Mouse (Mus musculus) MEL (cell line): ENCODE results near the gene Ube2h. TPM values are rescaled to one million over a fixed set of nuclear protein-coding genes. Genes with fewer than 3 reads are reported as not detected.

Source experiments
- DNase-seq: peaks from one replicate; pipeline ENCODE4 v3.0.0; 2011; ENCODE audit warnings: low read depth, low spot score
- H3K27ac ChIP-seq: 2 replicates; pipeline ENCODE4 v1.5.1; 2012; ENCODE audit warnings: low read depth, mild to moderate bottlenecking, control low read depth, low read length, moderate library complexity; ENCODE audit not compliant: control insufficient read depth
- H3K27me3 ChIP-seq, 2 experiments: fragments of 150-350 bp in 1 of 2; sonication (generic) in 1 of 2; 2 replicates each; pipeline ENCODE4 v1.6.1; 2012; ENCODE audit warnings: low read length in 2 of 2, mild to moderate bottlenecking in 2 of 2, improper control_type of control experiment in 1 of 2, moderate library complexity in 1 of 2; ENCODE audit not compliant: insufficient read depth in 2 of 2, control insufficient read depth in 1 of 2
- H3K36me3 ChIP-seq, 2 experiments: 2 replicates each; pipeline ENCODE4 v1.6.1; 2012 to 2014; ENCODE audit warnings: low read length in 2 of 2, improper control_type of control experiment in 1 of 2, inconsistent platforms in 1 of 2, mild to moderate bottlenecking in 1 of 2; ENCODE audit not compliant: insufficient read depth in 2 of 2, control insufficient read depth in 1 of 2
- H3K4me1 ChIP-seq, 2 experiments: fragments of 150-350 bp in 1 of 2; sonication (generic) in 1 of 2; 2 replicates each; pipeline ENCODE4 v1.6.1; 2012; ENCODE audit warnings: low read length in 2 of 2, improper control_type of control experiment in 1 of 2, mild to moderate bottlenecking in 1 of 2; ENCODE audit not compliant: insufficient read depth in 2 of 2, control insufficient read depth in 1 of 2
- H3K4me3 ChIP-seq, 2 experiments: fragments of 150-350 bp in 1 of 2; sonication (generic) in 1 of 2; 2 replicates each; pipeline ENCODE4 v1.5.1; 2012; ENCODE audit warnings: low read depth in 2 of 2, low read length in 2 of 2, mild to moderate bottlenecking in 2 of 2, moderate library complexity in 2 of 2, control low read depth in 1 of 2, improper control_type of control experiment in 1 of 2; ENCODE audit not compliant: control insufficient read depth in 1 of 2, insufficient read depth in 1 of 2
- H3K79me2 ChIP-seq: 2 replicates; pipeline ENCODE4 v1.6.1; 2012; ENCODE audit warnings: mild to moderate bottlenecking, low read length, moderate library complexity; ENCODE audit not compliant: control insufficient read depth, poor library complexity, insufficient read depth
- H3K9ac ChIP-seq: 2 replicates; pipeline ENCODE4 v1.6.1; 2012; ENCODE audit warnings: low read depth, mild to moderate bottlenecking, control low read depth, low read length, moderate library complexity; ENCODE audit not compliant: control insufficient read depth, poor library complexity, severe bottlenecking
- H3K9me3 ChIP-seq: fragments of 150-350 bp; sonication (generic); replicated peaks from 2 replicates; pipeline ENCODE4 v1.6.1; 2012; ENCODE audit warnings: mild to moderate bottlenecking, low read length, improper control_type of control experiment, moderate library complexity; ENCODE audit not compliant: insufficient read depth
- CHD1 ChIP-seq: IDR thresholded peaks from 2 replicates; pipeline ENCODE4 v1.6.1; 2012; ENCODE audit warnings: low read depth, mild to moderate bottlenecking, inconsistent platforms, low read length, improper control_type of control experiment
- E2F4 ChIP-seq: IDR thresholded peaks from 2 replicates; pipeline ENCODE4 v1.6.1; 2011; ENCODE audit warnings: low read depth, low read length, improper control_type of control experiment, borderline replicate concordance
- EP300 ChIP-seq, 2 experiments: IDR thresholded peaks; 2 replicates each; pipeline ENCODE4 v1.6.1; 2011; ENCODE audit warnings: improper control_type of control experiment in 2 of 2, low read length in 2 of 2, low read depth in 1 of 2, mild to moderate bottlenecking in 1 of 2
- MAZ ChIP-seq: IDR thresholded peaks from 2 replicates; pipeline ENCODE4 v1.6.1; 2012; ENCODE audit warnings: low read depth, mild to moderate bottlenecking, inconsistent platforms, low read length, improper control_type of control experiment
- MEF2A ChIP-seq: IDR thresholded peaks from 2 replicates; pipeline ENCODE4 v1.6.1; 2014; ENCODE audit warnings: low read depth, mild to moderate bottlenecking, inconsistent platforms, low read length, improper control_type of control experiment; ENCODE audit not compliant: poor library complexity, insufficient replicate concordance, severe bottlenecking; ENCODE audit errors: extremely low read depth
- MXI1 ChIP-seq: IDR thresholded peaks from 2 replicates; pipeline ENCODE4 v1.6.1; 2011; ENCODE audit warnings: mild to moderate bottlenecking, low read depth, low read length, improper control_type of control experiment
- MYB ChIP-seq: IDR thresholded peaks from 2 replicates; pipeline ENCODE4 v1.6.1; 2011; ENCODE audit warnings: mild to moderate bottlenecking, low read depth, low read length, improper control_type of control experiment
- NELFE ChIP-seq: IDR thresholded peaks from 2 replicates; pipeline ENCODE4 v1.6.1; 2011; ENCODE audit warnings: low read depth, low read length, improper control_type of control experiment
- NRF1 ChIP-seq: IDR thresholded peaks from 2 replicates; pipeline ENCODE4 v1.6.1; 2014; ENCODE audit warnings: low read depth, mild to moderate bottlenecking, inconsistent platforms, low read length, improper control_type of control experiment, moderate library complexity; ENCODE audit not compliant: poor library complexity, insufficient read depth, severe bottlenecking
- POLR2A ChIP-seq, 2 experiments: IDR thresholded peaks; 2 replicates each; pipeline ENCODE4 v1.6.1; 2011 to 2012; ENCODE audit warnings: low read length in 2 of 2, mild to moderate bottlenecking in 2 of 2, control low read depth in 1 of 2, improper control_type of control experiment in 1 of 2, low read depth in 1 of 2, moderate library complexity in 1 of 2; ENCODE audit not compliant: control insufficient read depth in 1 of 2, insufficient read depth in 1 of 2, poor library complexity in 1 of 2
- POLR2AphosphoS2 ChIP-seq: IDR thresholded peaks from 2 replicates; pipeline ENCODE4 v1.6.1; 2011; ENCODE audit warnings: low read length, improper control_type of control experiment
- RAD21 ChIP-seq: IDR thresholded peaks from 2 replicates; pipeline ENCODE4 v1.6.1; 2011; ENCODE audit warnings: mild to moderate bottlenecking, low read depth, low read length, improper control_type of control experiment
- RCOR1 ChIP-seq: IDR thresholded peaks from 2 replicates; pipeline ENCODE4 v1.6.1; 2012; ENCODE audit warnings: low read depth, mild to moderate bottlenecking, inconsistent platforms, low read length, improper control_type of control experiment
- SMC3 ChIP-seq: IDR thresholded peaks from 2 replicates; pipeline ENCODE4 v1.6.1; 2011; ENCODE audit warnings: low read depth, low read length, improper control_type of control experiment
- UBTF ChIP-seq: IDR thresholded peaks from 2 replicates; pipeline ENCODE4 v1.6.1; 2012; ENCODE audit warnings: low read depth, mild to moderate bottlenecking, inconsistent platforms, low read length, improper control_type of control experiment, moderate library complexity, borderline replicate concordance; ENCODE audit not compliant: insufficient read depth
- USF1 ChIP-seq: IDR thresholded peaks from 2 replicates; pipeline ENCODE4 v1.6.1; 2014; ENCODE audit warnings: low read depth, mild to moderate bottlenecking, inconsistent platforms, low read length, improper control_type of control experiment, moderate library complexity
- USF2 ChIP-seq, 2 experiments: IDR thresholded peaks; 2 replicates each; pipeline ENCODE4 v1.6.1; 2011 to 2012; ENCODE audit warnings: improper control_type of control experiment in 2 of 2, low read length in 2 of 2, borderline replicate concordance in 1 of 2, inconsistent platforms in 1 of 2, low read depth in 1 of 2, mild to moderate bottlenecking in 1 of 2; ENCODE audit not compliant: insufficient read depth in 1 of 2
- ZKSCAN1 ChIP-seq: IDR thresholded peaks from 2 replicates; pipeline ENCODE4 v1.6.1; 2012; ENCODE audit warnings: low read depth, mild to moderate bottlenecking, inconsistent platforms, low read length, improper control_type of control experiment, moderate library complexity
- ZMIZ1 ChIP-seq: IDR thresholded peaks from 2 replicates; pipeline ENCODE4 v1.6.1; 2012; ENCODE audit warnings: low read depth, mild to moderate bottlenecking, inconsistent platforms, low read length, improper control_type of control experiment, moderate library complexity
- ZNF384 ChIP-seq: IDR thresholded peaks from 2 replicates; pipeline ENCODE4 v1.6.1; 2012; ENCODE audit warnings: low read depth, mild to moderate bottlenecking, inconsistent platforms, low read length, improper control_type of control experiment
- polyA plus RNA-seq, 2 experiments: library from polyadenylated mRNA; stranded (reverse) in 1 of 2; unstranded in 1 of 2; fragments of >175 nt in 1 of 2; fragments of >200 nt in 1 of 2; gene quantifications; 2 replicates each; pipeline versions ENCODE4 v1.2.1 to v1.2.4; 2012; ENCODE audit warnings: low replicate concordance in 2 of 2, low read depth in 1 of 2; ENCODE audit not compliant: insufficient read length in 2 of 2, insufficient read depth in 1 of 2, missing spikeins in 1 of 2
- total RNA-seq: library from RNA; depleted of rRNA; stranded (reverse); fragments of 300-350 nt; gene quantifications from 2 replicates; pipeline ENCODE4 v1.2.3, GENCODE M21; 2012

The Ube2h gene
- total and polyA plus RNA-seq, 3 experiments: 4.2 to 7.4 TPM; not detected in 1

DNA sequence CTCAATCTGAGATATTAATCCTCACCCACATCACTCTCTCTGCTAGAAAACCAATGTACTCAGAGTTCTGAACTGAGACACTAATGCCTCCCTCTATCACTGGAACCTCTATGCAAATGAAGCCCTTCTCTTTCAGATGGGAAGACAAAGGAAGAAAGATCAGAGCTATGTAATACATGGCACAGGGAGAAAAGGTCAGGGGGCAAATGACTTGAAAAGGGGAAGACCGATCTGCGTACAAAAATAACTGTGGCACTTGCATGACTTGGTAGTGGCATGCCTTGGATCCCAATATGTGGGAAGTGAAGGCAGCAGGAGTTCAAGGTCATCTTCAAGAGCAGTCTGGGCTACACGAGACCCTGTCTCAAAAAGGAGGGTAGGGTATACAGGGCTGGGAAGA is 31.4 kb downstream of the Ube2h start:
- no peak overlapping the region for H3K4me3 ChIP-seq
- no peak overlapping the region for H3K27ac ChIP-seq
- no peak for DNase-seq
- H3K27me3 ChIP-seq: no peaks in the 10 kb centered on the region
- no peaks in the 10 kb centered on the region for H3K79me2 ChIP-seq
- TF ChIP-seq CHD1: no peak
- no peak for TF ChIP-seq MXI1
- TF ChIP-seq MAZ: no peak
- TF ChIP-seq EP300 (IDR thresholded peaks at IDR 0.05; ENCODE audit: low read depth in 1 of 2, low read length in 2 of 2): no peak
- TF ChIP-seq RCOR1: no peak
- no peak for TF ChIP-seq RAD21
- no peak for TF ChIP-seq ZKSCAN1
- TF ChIP-seq ZNF384: no peak
- TF ChIP-seq POLR2A (IDR thresholded peaks at IDR 0.05; ENCODE audit: control insufficient read depth in 1 of 2, insufficient read depth in 1 of 2, low read depth in 1 of 2, low read length in 2 of 2, poor library complexity in 1 of 2): no peak
- no peak for TF ChIP-seq POLR2AphosphoS2
- no peak for TF ChIP-seq UBTF
- no peak for TF ChIP-seq USF1
- TF ChIP-seq MEF2A: no peak
- TF ChIP-seq E2F4: no peak
- no peak for TF ChIP-seq MYB
- no peak for TF ChIP-seq NRF1
- no peak for TF ChIP-seq SMC3
- TF ChIP-seq USF2 (IDR thresholded peaks at IDR 0.05; ENCODE audit: borderline replicate concordance in 1 of 2, insufficient read depth in 1 of 2, low read depth in 1 of 2, low read length in 2 of 2): no peak
- H3K4me1 ChIP-seq: peaks cover 13 to 16% of the 10 kb centered on the region in 2 experiments
- H3K36me3 ChIP-seq: peaks cover 0 to 22% of the 10 kb centered on the region in 2 experiments; a peak in 3 of 4 replicates
- H3K9ac ChIP-seq: no peak overlapping the region
- H3K9me3 ChIP-seq: no peaks in the 10 kb centered on the region

DNA sequence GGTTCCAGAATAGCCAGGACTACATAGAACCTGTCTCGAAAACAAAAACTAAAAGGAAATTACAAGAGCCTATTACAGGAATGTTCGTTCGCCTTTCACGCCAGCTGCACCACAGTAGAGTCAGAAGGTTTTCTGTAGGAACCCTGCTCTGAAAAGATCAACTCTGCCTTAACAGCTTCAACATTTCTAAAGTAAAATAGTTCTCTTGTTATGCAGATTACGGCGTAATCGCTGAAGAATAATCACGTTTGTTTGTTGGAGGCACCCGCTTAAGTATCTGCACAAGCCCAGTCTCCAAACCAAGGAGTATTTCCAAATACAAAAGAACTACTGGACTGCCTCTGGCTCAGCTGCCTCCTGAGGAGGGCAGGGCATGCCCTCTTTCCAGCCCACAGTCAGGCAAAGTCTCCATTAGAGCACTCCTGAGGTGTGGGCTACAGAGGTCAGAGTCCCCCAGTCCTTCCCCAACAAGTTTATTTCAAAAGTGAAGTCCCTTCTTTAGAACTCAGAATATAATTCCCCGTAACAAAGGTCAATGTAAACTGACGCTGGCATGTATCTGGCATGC is 31.9 kb downstream of the Ube2h start:
- Histone ChIP-seq H3K79me2 (no peaks in the 10 kb centered on the region), H3K9ac (no peak overlapping the region), H3K36me3 (peaks cover 2 to 22% of the 10 kb centered on the region in 2 experiments; a peak in 3 of 4 replicates), H3K9me3 (no peaks in the 10 kb centered on the region), H3K4me3 (no peak overlapping the region), H3K27ac (no peak overlapping the region), H3K4me1 (peaks cover 13 to 16% of the 10 kb centered on the region in 2 experiments), H3K27me3 (no peaks in the 10 kb centered on the region)
- TF ChIP-seq POLR2AphosphoS2 (no peak), MEF2A (no peak), NRF1 (no peak), ZMIZ1 (no peak), RAD21 (no peak), NELFE (no peak)
- no peak for DNase-seq
